Mouse (Mus musculus): Measurements from ENCODE around the gene Hoxd11.
A peak's percentile ranks its signal among the peaks of the same experiment; 100 is the strongest.

Gene Hoxd11

GRCm38 (mm10) chr2:74666411-74666810 is 12.9 kb upstream of the Hoxd11 start:
- DNase-seq: no peak

- no peak for DNase-seq
These were observed 12.0 kb upstream of the Hoxd11 start for GRCm38 (mm10) chr2:74667191-74667841.

GRCm38 (mm10) chr2:74667842-74668357 is 11.5 kb upstream of the Hoxd11 start, which contains the start of gene Hoxd13:
Gene Hoxd13 (plus strand): TSS chr2:74668310.
- no peak for DNase-seq

GRCm38 (mm10) chr2:74668370-74669229 is 10.8 kb upstream of the Hoxd11 start:
- no peak for DNase-seq

GRCm38 (mm10) chr2:74669230-74669578 is 10.2 kb upstream of the Hoxd11 start:
- no peak for DNase-seq

- no peak for DNase-seq
These were observed 9.6 kb upstream of the Hoxd11 start for GRCm38 (mm10) chr2:74669650-74670235.

- DNase-seq: no peak
These were observed 8.6 kb upstream of the Hoxd11 start for GRCm38 (mm10) chr2:74670632-74671188.

- DNase-seq: no peak
These were observed 7.5 kb upstream of the Hoxd11 start for GRCm38 (mm10) chr2:74671847-74672246.

- peak in 1 of 2 experiments; percentile 30 for DNase-seq
These were observed 6.6 kb upstream of the Hoxd11 start for GRCm38 (mm10) chr2:74672481-74673362.

GRCm38 (mm10) chr2:74673835-74674425 is 5.4 kb upstream of the Hoxd11 start:
- DNase-seq: no peak

GRCm38 (mm10) chr2:74674881-74675665 is 4.3 kb upstream of the Hoxd11 start, which contains the start of gene Hoxd12:
Gene Hoxd12 (plus strand): TSS chr2:74675013.
- DNase-seq: no peak

GRCm38 (mm10) chr2:74675666-74676282 is 3.6 kb upstream of the Hoxd11 start:
- no peak for DNase-seq

GRCm38 (mm10) chr2:74676376-74677052 is 2.8 kb upstream of the Hoxd11 start:
- DNase-seq: no peak

GRCm38 (mm10) chr2:74677106-74677505 is 2.3 kb upstream of the Hoxd11 start:
- DNase-seq: no peak

- no peak for DNase-seq
These were observed 227 bp downstream of the Hoxd11 start for GRCm38 (mm10) chr2:74679596-74679971.

- no peak for DNase-seq
These were observed 623 bp downstream of the Hoxd11 start for GRCm38 (mm10) chr2:74679980-74680379.

- DNase-seq: no peak
These were observed 1.4 kb downstream of the Hoxd11 start for GRCm38 (mm10) chr2:74680561-74681398.

- DNase-seq: no peak
These were observed 2.5 kb downstream of the Hoxd11 start for GRCm38 (mm10) chr2:74681594-74682531.

All from lung, adult 18-20 months (tissue).